In genomic region chr15:41162268-41162667, GRCm38 (mm10) we compare ENCODE assay signal across 8 mouse cellular contexts.
A peak's percentile ranks its signal among the peaks of the same experiment; 100 is the strongest.
DNase-seq lines count a peak whose midpoint lies in the region; ATAC-seq and TF ChIP-seq lines count a peak whose summit lies in the region.

No protein-coding gene starts in this region.

- H3K27ac ChIP-seq in forebrain, embryonic 16.5 days (ENCODE audit: low read length), result no peak overlapping the region
- no peak overlapping the region for H3K27ac ChIP-seq in forebrain, embryonic 15.5 days (replicated peaks)
- no peak overlapping the region for H3K27ac ChIP-seq in limb, embryonic 13.5 days
- H3K27ac ChIP-seq in limb, embryonic 10.5 days, result no peak overlapping the region
- H3K27ac ChIP-seq in cortical plate, adult 2 months (ENCODE audit: insufficient read depth, low read length), result no peak overlapping the region

- TF ChIP-seq POLR2A in cortical plate, adult 2 months (IDR thresholded peaks at IDR 0.05; ENCODE audit: extremely low read depth, insufficient read depth, low read length), result no peak

- H3K36me3 ChIP-seq in forebrain, embryonic 16.5 days (ENCODE audit: control insufficient read depth, insufficient read depth), result no peaks in the 10 kb centered on the region
- no peaks in the 10 kb centered on the region for H3K36me3 ChIP-seq in forebrain, embryonic 15.5 days
- H3K36me3 ChIP-seq in limb, embryonic 13.5 days, result no peaks in the 10 kb centered on the region
- H3K36me3 ChIP-seq in limb, embryonic 10.5 days, result no peaks in the 10 kb centered on the region

- H3K27me3 ChIP-seq in forebrain, embryonic 16.5 days (replicated peaks; ENCODE audit: control insufficient read depth, insufficient read depth, low read length), result no peaks in the 10 kb centered on the region
- no peaks in the 10 kb centered on the region for H3K27me3 ChIP-seq in forebrain, embryonic 15.5 days
- H3K27me3 ChIP-seq in limb, embryonic 13.5 days, result no peaks in the 10 kb centered on the region
- no peaks in the 10 kb centered on the region for H3K27me3 ChIP-seq in limb, embryonic 10.5 days (ENCODE audit: low read depth, poor library complexity, severe bottlenecking)

- H3K9me3 ChIP-seq in forebrain, embryonic 16.5 days (ENCODE audit: control insufficient read depth, low read length), result no peaks in the 10 kb centered on the region
- no peaks in the 10 kb centered on the region for H3K9me3 ChIP-seq in forebrain, embryonic 15.5 days
- H3K9me3 ChIP-seq in limb, embryonic 13.5 days, result no peaks in the 10 kb centered on the region
- H3K9me3 ChIP-seq in limb, embryonic 10.5 days (replicated peaks), result no peaks in the 10 kb centered on the region

- H3K4me2 ChIP-seq in forebrain, embryonic 16.5 days (ENCODE audit: low read length), result no peak overlapping the region
- no peak overlapping the region for H3K4me2 ChIP-seq in forebrain, embryonic 15.5 days (replicated peaks)
- peak overlapping the region; percentile 27 for H3K4me2 ChIP-seq in limb, embryonic 13.5 days (replicated peaks)

- no peak overlapping the region for H3K4me3 ChIP-seq in forebrain, embryonic 16.5 days (replicated peaks; ENCODE audit: low read length)
- no peak overlapping the region for H3K4me3 ChIP-seq in forebrain, embryonic 15.5 days
- no peak overlapping the region for H3K4me3 ChIP-seq in limb, embryonic 13.5 days
- no peak overlapping the region for H3K4me3 ChIP-seq in limb, embryonic 10.5 days
- H3K4me3 ChIP-seq in cortical plate, adult 2 months (ENCODE audit: insufficient read depth, low read length), result peak overlapping the region; percentile 8; the same call in 1 of the 2 replicates

- DNase-seq in limb, embryonic 10.5 days (ENCODE audit: low spot score), result no peak
- DNase-seq in layer of hippocampus, postnatal 10 days (ENCODE audit: low spot score in 2 of 2), result peak; percentile 29 to 35
- DNase-seq in adrenal gland, postnatal 4 days (ENCODE audit: low spot score in 2 of 2), result no peak

- 23% methylated on average over 8 of the region's 8 CpGs for WGBS in forebrain, embryonic 16.5 days
- WGBS in forebrain, embryonic 15.5 days, result 26% methylated on average over 8 of the region's 8 CpGs
- 36% methylated on average over 8 of the region's 8 CpGs for WGBS in limb, embryonic 13.5 days
- WGBS in limb, embryonic 10.5 days, result 44% methylated on average over 8 of the region's 8 CpGs

- TF ChIP-seq CTCF in cortical plate, adult 2 months (IDR thresholded peaks at IDR 0.05; ENCODE audit: extremely low read depth, insufficient read depth, low read length), result no peak

- no peaks in the 10 kb centered on the region for H3K4me1 ChIP-seq in forebrain, embryonic 16.5 days (replicated peaks; ENCODE audit: control insufficient read depth, insufficient read depth, low read length)
- H3K4me1 ChIP-seq in forebrain, embryonic 15.5 days, result peaks cover 6% of the 10 kb centered on the region; the same call in 1 of the 2 replicates
- 0 out of 2 replicates have a peak, but pooled peaks cover 5% of the 10 kb centered on the region for H3K4me1 ChIP-seq in limb, embryonic 13.5 days
- H3K4me1 ChIP-seq in limb, embryonic 10.5 days, result peaks cover 3% of the 10 kb centered on the region; the same call in 1 of the 2 replicates
- H3K4me1 ChIP-seq in cortical plate, adult 2 months (ENCODE audit: control insufficient read depth, insufficient read depth, low read length), result 0 out of 2 replicates have a peak, but pooled peaks cover 1% of the 10 kb centered on the region

- ATAC-seq in forebrain, embryonic 16.5 days, result peak; percentile 30; the same call in 1 of the 2 replicates
- ATAC-seq in forebrain, embryonic 15.5 days (replicated peaks), result no peak
- ATAC-seq in limb, embryonic 13.5 days (ENCODE audit: low FRiP score, low read depth), result no peak
- no peak for ATAC-seq in erythroid progenitor cell, adult 5-6 weeks (replicated peaks; ENCODE audit: low FRiP score, poor library complexity, severe bottlenecking)

- no peak overlapping the region for H3K9ac ChIP-seq in forebrain, embryonic 16.5 days (replicated peaks; ENCODE audit: low read depth, low read length)
- H3K9ac ChIP-seq in forebrain, embryonic 15.5 days (replicated peaks), result no peak overlapping the region
- H3K9ac ChIP-seq in limb, embryonic 13.5 days, result no peak overlapping the region

Comparison
In these comparisons a context has a peak if more than half of its experiments do, and no peak if none do; other contexts are left out.
1. DNase-seq: peak in layer of hippocampus, postnatal 10 days (2 of 2); none in limb, embryonic 10.5 days (single experiment) and adrenal gland, postnatal 4 days (0 of 2).